Mouse (Mus musculus) megakaryocyte, adult 5-6 weeks (primary cell): ENCODE measurements around the gene Cdkn2a. TPM values are rescaled to one million over a fixed set of nuclear protein-coding genes. Genes with fewer than 3 reads are reported as not detected.
A peak's percentile ranks its signal among the peaks of the same experiment; 100 is the strongest.

Experiments used
- ATAC-seq: 2 replicates; pipeline ENCODE4 v1.8.0; 2016; ENCODE audit warnings: mild to moderate bottlenecking, inconsistent platforms; ENCODE audit not compliant: poor library complexity, severe bottlenecking
- total RNA-seq, 2 experiments: library from RNA; stranded (forward) in 1 of 2; stranded (reverse) in 1 of 2; fragments of 153-499, 151-499 nt in 1 of 2; fragments of 221-1000, 200-1000 nt in 1 of 2; gene quantifications; 2 replicates each; pipeline versions ENCODE4 v1.2.3 to v1.2.4; 2015 to 2017

Gene Cdkn2a
- total RNA-seq, 2 experiments from 2014 or later: not detected

DNA sequence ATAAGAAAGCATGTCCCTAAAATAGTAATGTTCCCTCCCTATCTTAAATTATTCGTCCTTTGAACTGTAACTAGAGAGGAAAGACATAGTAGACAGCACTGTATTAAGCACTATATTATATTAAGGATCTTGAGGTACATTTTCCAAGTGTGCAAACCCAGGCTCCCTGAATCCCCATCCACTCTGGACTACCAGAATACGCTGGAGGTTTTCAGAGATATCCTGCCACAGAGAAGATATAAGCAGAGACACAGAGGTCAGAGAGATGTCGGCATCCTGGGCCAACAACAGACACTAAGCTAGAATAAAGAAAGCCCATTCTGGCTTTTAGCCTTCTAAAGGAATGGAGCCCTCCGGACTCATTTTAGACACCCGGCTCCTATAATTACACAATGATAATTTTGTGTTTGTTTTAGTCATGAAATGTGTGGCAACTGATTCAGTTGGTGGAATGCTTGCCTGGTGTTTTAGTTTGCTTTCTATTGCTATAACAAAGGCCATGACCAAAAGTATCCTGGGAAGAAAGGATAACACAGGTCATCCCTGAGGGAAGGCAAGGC is 17.0 kb downstream of the Cdkn2a start:
- no peak for ATAC-seq

DNA sequence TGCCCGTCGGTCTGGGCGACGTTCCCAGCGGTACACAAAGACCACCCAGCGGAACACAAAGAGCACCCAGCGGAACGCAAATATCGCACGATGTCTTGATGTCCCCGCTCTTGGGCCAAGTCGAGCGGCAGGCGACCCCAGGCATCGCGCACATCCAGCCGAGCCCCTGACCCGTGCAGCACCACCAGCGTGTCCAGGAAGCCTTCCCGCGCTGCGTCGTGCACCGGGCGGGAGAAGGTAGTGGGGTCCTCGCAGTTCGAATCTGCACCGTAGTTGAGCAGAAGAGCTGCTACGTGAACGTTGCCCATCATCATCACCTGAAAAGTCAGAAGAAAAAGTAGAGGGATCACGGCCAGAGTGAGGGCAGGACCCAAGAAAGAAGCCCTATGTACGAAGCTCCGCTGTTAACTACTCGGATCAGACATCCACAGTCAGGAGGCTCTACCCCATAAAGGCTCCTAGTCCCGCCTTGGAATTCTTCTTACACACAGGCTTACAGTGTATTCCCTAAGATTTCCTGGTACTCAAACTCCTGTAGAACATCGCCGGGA is 17.7 kb downstream of the Cdkn2a start:
- ATAC-seq: no peak

- peak; percentile 16; the same call in 1 of the 2 replicates for ATAC-seq
Measured at GRCm38 (mm10) chr4:89275811-89276584, 18.5 kb downstream of the Cdkn2a start.

DNA sequence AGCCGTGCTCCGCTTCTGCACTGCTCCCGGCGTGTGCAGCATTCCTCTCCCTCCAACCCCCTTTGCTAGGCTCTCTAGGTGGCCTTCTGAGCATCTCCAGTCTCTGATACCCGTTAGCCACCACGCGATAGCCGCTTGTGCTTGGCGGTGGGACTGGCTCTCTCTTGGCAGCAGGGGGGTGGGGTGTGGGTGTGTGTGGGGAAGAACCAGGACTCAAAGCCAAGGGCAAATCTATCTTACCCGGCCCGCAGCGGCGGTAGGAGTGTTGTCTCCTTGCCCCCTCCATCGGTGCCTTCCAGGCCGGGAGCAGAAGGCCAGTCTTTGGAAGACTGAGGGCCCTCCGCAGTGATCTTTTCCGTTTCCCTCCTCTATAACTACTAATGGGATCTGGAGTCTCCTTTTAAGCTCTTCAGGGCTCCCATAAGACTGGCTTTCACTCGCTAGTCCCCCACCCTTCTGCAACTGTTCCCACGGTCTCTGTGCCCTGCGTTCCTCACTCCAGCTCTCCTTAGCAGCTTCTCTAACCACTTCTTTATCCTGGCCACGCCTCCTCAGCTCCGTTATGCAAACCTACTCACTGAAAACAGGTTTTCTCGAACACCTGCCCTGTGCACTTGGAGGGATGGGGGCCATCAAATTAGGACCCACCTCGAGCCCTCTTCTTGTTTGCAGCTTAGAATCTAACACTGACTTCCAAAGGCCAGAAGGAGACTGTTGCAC is 19.5 kb downstream of the Cdkn2a start:
- no peak for ATAC-seq

DNA sequence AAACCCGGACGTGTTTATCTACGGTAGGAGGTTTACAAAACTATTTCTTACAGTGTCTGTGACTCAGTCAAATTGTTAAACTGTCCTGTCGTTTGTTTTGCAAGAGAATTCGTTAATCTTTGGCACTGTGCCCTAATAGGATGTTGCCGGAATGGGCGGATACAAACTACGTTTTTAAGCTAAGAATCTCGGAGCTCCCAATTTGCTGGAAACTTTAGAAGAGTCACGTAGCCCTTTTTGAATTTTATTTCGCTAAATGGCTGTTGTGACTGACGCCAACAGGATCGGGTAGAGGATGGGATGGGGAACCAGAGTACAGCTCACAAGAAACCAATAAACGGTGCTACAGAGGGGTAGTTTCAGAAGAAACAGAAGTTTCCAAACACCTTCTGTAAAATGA is 20.4 kb downstream of the Cdkn2a start:
- ATAC-seq: 0 out of 2 replicates have a peak, but pooled peaks have one; percentile 2

GRCm38 (mm10) chr4:89273585-89273984 is 20.9 kb downstream of the Cdkn2a start:
- peak; percentile 20 for ATAC-seq

- peak; percentile 19 for ATAC-seq
Measured at GRCm38 (mm10) chr4:89272961-89273540, 21.4 kb downstream of the Cdkn2a start.

GRCm38 (mm10) chr4:89272101-89272718 is 22.2 kb downstream of the Cdkn2a start:
- ATAC-seq: peak; percentile 28; the same call in 1 of the 2 replicates

- no peak for ATAC-seq
Measured at GRCm38 (mm10) chr4:89257768-89258167, 36.7 kb downstream of the Cdkn2a start.

GRCm38 (mm10) chr4:89234446-89234845 is 60.0 kb downstream of the Cdkn2a start:
- no peak for ATAC-seq

Other genes with a start within 250 kb of the Cdkn2a start
- 17.6 and 21.3 TPM in 2 replicates for gene Mtap, start 157.5 kb downstream of the Cdkn2a start, total RNA-seq (2015)
- gene Mtap, start 157.5 kb downstream of the Cdkn2a start, total RNA-seq (2017): 16.7 and 18.2 TPM in 2 replicates
- gene Cdkn2b, start 16.4 kb upstream of the Cdkn2a start, total RNA-seq (2015): not detected in 2 replicates
- 0.41 TPM in 1 of 2 replicates, not detected in the other for gene Cdkn2b, start 16.4 kb upstream of the Cdkn2a start, total RNA-seq (2017)